Mouse (Mus musculus): ENCODE results near the gene Aldob.

GRCm38 (mm10) chr4:49546026-49546425 lies 3.3 kb downstream of the Aldob start:
- TF ChIP-seq GATA1 (IDR thresholded peaks at IDR 0.05; ENCODE audit: low read length) (no peak), TAL1 (IDR thresholded peaks at IDR 0.05; ENCODE audit: low read length) (no peak)
